Mouse (Mus musculus): ENCODE results near the gene P4hb. TPM values are rescaled to one million over a fixed set of nuclear protein-coding genes. Genes with fewer than 3 reads are reported as not detected.
"Not testable (repeated sequence)": the region's sequence is repeated elsewhere in the genome, so short reads cannot be mapped to it uniquely, and the experiment has no call there.

Gene P4hb
- polyA plus RNA-seq, 1 experiment from 2014 or later = 437 TPM

DNA sequence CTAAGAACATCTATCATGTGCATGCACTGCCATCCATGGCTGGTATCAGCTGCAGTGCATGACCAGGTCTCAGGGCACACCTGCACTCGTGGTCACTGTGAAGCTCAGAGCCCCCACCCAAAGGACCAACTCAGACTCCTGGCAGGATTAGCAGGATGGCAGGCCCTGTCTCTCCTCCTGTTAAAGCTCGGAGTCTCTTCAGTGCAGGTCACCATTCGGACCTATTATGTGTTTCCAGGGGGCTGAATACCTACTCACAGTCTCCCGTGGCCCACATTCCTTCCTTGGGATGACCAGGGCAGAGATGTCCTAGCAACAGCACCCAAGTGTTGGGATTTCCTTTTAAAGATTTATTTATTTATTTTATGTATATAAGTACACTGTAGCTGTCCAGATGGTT, 55.9 kb downstream of the P4hb start:
- Histone ChIP-seq H3K27me3 (ENCODE audit: control insufficient read depth, insufficient read depth, low read length) (no peaks in the 10 kb centered on the region), H3K4me2 (ENCODE audit: low read depth, low read length) (no peak overlapping the region), H3K9ac (ENCODE audit: low read length) (no peak overlapping the region), H3K36me3 (ENCODE audit: control insufficient read depth, insufficient read depth) (no peaks in the 10 kb centered on the region), H3K4me1 (ENCODE audit: control insufficient read depth, insufficient read depth, low read length) (peaks cover 12% of the 10 kb centered on the region), H3K9me3 (replicated peaks; ENCODE audit: control insufficient read depth, low read length) (no peaks in the 10 kb centered on the region), H3K27ac (ENCODE audit: low read length) (no peak overlapping the region), H3K4me3 (ENCODE audit: low read length) (no peak overlapping the region)
- ATAC-seq (replicated peaks; ENCODE audit: extremely low read depth, insufficient read depth, low FRiP score) = no peak
- WGBS = 86% methylated on average over 4 of the region's 4 CpGs

DNA sequence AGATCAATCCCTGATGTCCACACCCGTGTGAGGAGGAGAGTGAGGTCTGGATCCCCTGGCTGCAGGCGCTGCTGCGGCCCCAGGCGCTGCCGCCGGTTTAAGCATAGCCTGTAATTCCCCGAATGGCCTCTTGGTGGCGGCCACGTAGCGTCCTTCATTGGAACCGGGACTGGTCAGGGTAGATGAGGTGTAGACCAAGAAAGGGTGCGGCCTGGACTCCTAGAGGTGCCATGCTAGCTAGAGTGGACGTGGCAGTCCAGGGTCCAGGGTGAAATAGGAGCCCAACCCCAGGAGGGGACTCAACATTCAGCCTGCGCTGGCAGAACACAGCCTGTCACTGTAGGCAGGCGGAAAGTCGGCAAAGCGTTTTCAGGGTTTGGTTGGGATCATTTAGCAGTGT, 57.4 kb downstream of the P4hb start:
- Histone ChIP-seq H3K4me2 (ENCODE audit: low read depth, low read length) (no peak overlapping the region), H3K4me3 (ENCODE audit: low read length) (no peak overlapping the region), H3K27me3 (ENCODE audit: control insufficient read depth, insufficient read depth, low read length) (no peaks in the 10 kb centered on the region), H3K4me1 (ENCODE audit: control insufficient read depth, insufficient read depth, low read length) (peaks cover 8% of the 10 kb centered on the region), H3K27ac (ENCODE audit: low read length) (no peak overlapping the region), H3K9me3 (replicated peaks; ENCODE audit: control insufficient read depth, low read length) (no peaks in the 10 kb centered on the region), H3K36me3 (ENCODE audit: control insufficient read depth, insufficient read depth) (no peaks in the 10 kb centered on the region), H3K9ac (ENCODE audit: low read length) (no peak overlapping the region)
- WGBS = 17% methylated on average over 17 of the region's 17 CpGs
- 0 out of 2 replicates have a peak, but pooled peaks have one; percentile 11 for ATAC-seq (replicated peaks; ENCODE audit: extremely low read depth, insufficient read depth, low FRiP score)

DNA sequence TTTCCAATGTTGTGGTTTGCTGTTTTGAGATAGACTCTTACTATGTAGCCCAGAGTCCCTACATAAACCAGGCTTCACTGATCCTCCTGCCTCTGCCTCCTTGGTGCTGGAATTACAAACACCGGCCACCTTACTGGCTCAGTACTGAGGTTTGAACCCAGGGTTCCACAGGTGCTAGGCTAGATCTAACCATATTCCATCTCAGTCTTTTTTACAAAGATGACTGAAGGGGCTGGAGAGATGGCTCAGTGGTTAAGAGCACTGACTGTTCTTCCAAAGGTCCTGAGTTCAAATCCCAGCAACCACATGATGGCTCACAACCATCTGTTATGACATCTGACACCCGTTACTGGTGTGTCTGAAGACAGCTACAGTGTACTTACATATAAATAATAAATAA, 58.8 kb downstream of the P4hb start:
- 85% methylated on average over 2 of the region's 2 CpGs for WGBS
- not testable (repeated sequence) for H3K9me3 ChIP-seq (replicated peaks; ENCODE audit: control insufficient read depth, low read length); H3K9ac ChIP-seq (ENCODE audit: low read length); ATAC-seq (replicated peaks; ENCODE audit: extremely low read depth, insufficient read depth, low FRiP score); H3K27ac ChIP-seq (ENCODE audit: low read length); H3K27me3 ChIP-seq (ENCODE audit: control insufficient read depth, insufficient read depth, low read length); H3K4me2 ChIP-seq (ENCODE audit: low read depth, low read length); H3K36me3 ChIP-seq (ENCODE audit: control insufficient read depth, insufficient read depth); H3K4me3 ChIP-seq (ENCODE audit: low read length); H3K4me1 ChIP-seq (ENCODE audit: control insufficient read depth, insufficient read depth, low read length)

DNA sequence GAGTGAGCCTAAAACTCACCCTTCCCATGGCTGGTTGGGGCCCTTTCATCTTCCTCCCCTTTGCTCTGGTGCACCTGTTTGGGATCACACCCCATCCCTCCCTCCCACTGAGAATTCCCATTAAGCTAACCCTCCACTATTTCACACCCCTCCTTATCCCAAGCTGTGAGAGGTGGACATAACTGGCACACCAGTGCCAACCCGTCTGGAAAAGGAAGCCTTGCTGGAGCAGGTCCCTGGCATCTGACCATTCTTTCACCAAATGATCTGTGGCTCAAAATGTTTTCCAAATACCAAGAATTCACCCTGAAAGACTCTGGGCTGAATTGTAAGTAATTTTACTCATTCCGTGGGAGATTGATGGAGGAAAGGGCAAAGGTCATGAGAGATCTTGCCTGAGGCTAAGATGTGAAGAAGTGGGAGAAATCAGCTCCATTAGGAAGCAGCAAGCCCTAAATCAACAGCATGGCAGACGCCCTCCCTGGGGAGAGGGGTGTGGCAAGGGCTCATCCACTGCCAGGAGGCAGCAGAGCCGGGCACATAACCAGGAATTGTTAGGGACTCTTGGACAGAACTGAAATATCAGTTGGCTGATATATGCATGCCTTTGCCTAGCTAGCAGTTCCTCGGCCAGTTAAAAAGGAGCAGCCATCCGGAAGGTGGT, 60.1 kb downstream of the P4hb start:
- ATAC-seq (replicated peaks; ENCODE audit: extremely low read depth, insufficient read depth, low FRiP score) = no peak
- H3K9ac ChIP-seq (ENCODE audit: low read length) = no peak overlapping the region
- H3K4me2 ChIP-seq (ENCODE audit: low read depth, low read length) = no peak overlapping the region
- no peaks in the 10 kb centered on the region for H3K36me3 ChIP-seq (ENCODE audit: control insufficient read depth, insufficient read depth)
- no peaks in the 10 kb centered on the region for H3K27me3 ChIP-seq (ENCODE audit: control insufficient read depth, insufficient read depth, low read length)
- H3K9me3 ChIP-seq (replicated peaks; ENCODE audit: control insufficient read depth, low read length) = no peaks in the 10 kb centered on the region
- no peak overlapping the region for H3K27ac ChIP-seq (ENCODE audit: low read length)
- 49% methylated on average over 6 of the region's 6 CpGs for WGBS
- H3K4me1 ChIP-seq (ENCODE audit: control insufficient read depth, insufficient read depth, low read length) = no peaks in the 10 kb centered on the region; the same call in 1 of the 2 replicates
- no peak overlapping the region for H3K4me3 ChIP-seq (ENCODE audit: low read length)

DNA sequence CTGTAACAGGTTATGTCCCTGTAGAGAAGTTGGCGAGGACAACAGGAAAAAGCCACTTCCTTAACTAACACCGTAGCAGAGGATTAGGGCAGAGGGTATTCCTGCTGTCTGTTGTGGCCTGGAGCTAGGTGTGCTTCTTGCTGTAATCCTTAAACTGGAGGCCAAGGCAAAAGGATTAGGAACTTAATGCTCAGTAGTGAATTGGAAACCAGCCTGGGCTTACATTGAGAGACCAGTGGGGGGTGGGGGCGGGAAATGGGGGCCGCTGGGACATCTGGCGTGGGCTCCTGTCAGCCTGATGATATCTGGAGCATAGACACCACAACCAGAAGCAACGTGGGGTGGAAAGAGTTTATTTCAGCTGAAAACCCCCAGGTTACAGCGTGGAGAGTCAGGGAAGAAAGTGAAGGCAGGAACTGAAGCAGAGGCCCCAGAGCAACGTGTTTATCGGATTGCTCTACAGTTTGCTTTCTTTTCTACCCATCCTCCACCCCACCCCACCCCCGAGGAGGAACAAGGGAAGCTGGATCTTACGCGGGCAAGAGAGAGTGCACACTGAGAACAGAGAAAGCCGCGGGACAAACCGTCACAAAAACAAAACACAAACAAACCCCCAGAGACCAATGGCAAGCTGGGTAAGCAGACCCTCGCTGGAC, 62.5 kb downstream of the P4hb start:
- no peaks in the 10 kb centered on the region for H3K27me3 ChIP-seq (ENCODE audit: control insufficient read depth, insufficient read depth, low read length)
- H3K9me3 ChIP-seq (replicated peaks; ENCODE audit: control insufficient read depth, low read length) = no peaks in the 10 kb centered on the region
- H3K27ac ChIP-seq (ENCODE audit: low read length) = peak overlapping the region; percentile 62
- 9% methylated on average over 16 of the region's 16 CpGs for WGBS
- peak overlapping the region; percentile 65 for H3K4me2 ChIP-seq (ENCODE audit: low read depth, low read length)
- H3K9ac ChIP-seq (ENCODE audit: low read length) = peak overlapping the region; percentile 57
- H3K4me3 ChIP-seq (ENCODE audit: low read length) = peak overlapping the region; percentile 39
- ATAC-seq (replicated peaks; ENCODE audit: extremely low read depth, insufficient read depth, low FRiP score) = no peak; the same call in 1 of the 2 replicates
- H3K36me3 ChIP-seq (ENCODE audit: control insufficient read depth, insufficient read depth) = no peaks in the 10 kb centered on the region
- H3K4me1 ChIP-seq (ENCODE audit: control insufficient read depth, insufficient read depth, low read length) = no peaks in the 10 kb centered on the region

Other genes starting within 250 kb of the P4hb start
- gene Actg1, start 224.7 kb downstream of the P4hb start, polyA plus RNA-seq (2015; fragmentation: Nextera tagmentation; extraction: Ambion mirVana) = 1,134 and 1,179 TPM in 2 replicates
- 0.71 and 0.91 TPM in 2 replicates for gene Fscn2, start 211.7 kb downstream of the P4hb start, polyA plus RNA-seq (2015; fragmentation: Nextera tagmentation; extraction: Ambion mirVana)
- gene Faap100, start 194.5 kb downstream of the P4hb start, polyA plus RNA-seq (2015; fragmentation: Nextera tagmentation; extraction: Ambion mirVana) = 28.8 and 37.3 TPM in 2 replicates
- 26.7 and 27.7 TPM in 2 replicates for gene Nploc4, start 135.5 kb downstream of the P4hb start, polyA plus RNA-seq (2015; fragmentation: Nextera tagmentation; extraction: Ambion mirVana)
- 0.09 TPM in 1 of 2 replicates, not detected in the other for gene Tspan10, start 130.6 kb downstream of the P4hb start, polyA plus RNA-seq (2015; fragmentation: Nextera tagmentation; extraction: Ambion mirVana)
- 0.28 and 0.29 TPM in 2 replicates for gene Pde6g, start 119.8 kb downstream of the P4hb start, polyA plus RNA-seq (2015; fragmentation: Nextera tagmentation; extraction: Ambion mirVana)
- 23.2 and 23.5 TPM in 2 replicates for gene Oxld1, start 115.2 kb downstream of the P4hb start, polyA plus RNA-seq (2015; fragmentation: Nextera tagmentation; extraction: Ambion mirVana)
- 25.4 and 27.4 TPM in 2 replicates for gene Ccdc137, start 115.1 kb downstream of the P4hb start, polyA plus RNA-seq (2015; fragmentation: Nextera tagmentation; extraction: Ambion mirVana)
- 33.6 and 34.2 TPM in 2 replicates for gene Arl16, start 105.6 kb downstream of the P4hb start, polyA plus RNA-seq (2015; fragmentation: Nextera tagmentation; extraction: Ambion mirVana)
- 247 and 252 TPM in 2 replicates for gene Mrpl12, start 88.6 kb downstream of the P4hb start, polyA plus RNA-seq (2015; fragmentation: Nextera tagmentation; extraction: Ambion mirVana)
- 39.6 and 43.9 TPM in 2 replicates for gene Slc25a10, start 81.4 kb downstream of the P4hb start, polyA plus RNA-seq (2015; fragmentation: Nextera tagmentation; extraction: Ambion mirVana)
- gene Gcgr, start 42.6 kb downstream of the P4hb start, polyA plus RNA-seq (2015; fragmentation: Nextera tagmentation; extraction: Ambion mirVana) = 1.4 and 2.7 TPM in 2 replicates
- 134 and 139 TPM in 2 replicates for gene Mcrip1, start 23.5 kb downstream of the P4hb start, polyA plus RNA-seq (2015; fragmentation: Nextera tagmentation; extraction: Ambion mirVana)
- gene Ppp1r27, start 22.1 kb downstream of the P4hb start, polyA plus RNA-seq (2015; fragmentation: Nextera tagmentation; extraction: Ambion mirVana) = 3.3 and 8.5 TPM in 2 replicates
- gene Arhgdia, start 8.4 kb upstream of the P4hb start, polyA plus RNA-seq (2015; fragmentation: Nextera tagmentation; extraction: Ambion mirVana) = 435 and 439 TPM in 2 replicates
- 223 and 229 TPM in 2 replicates for gene Alyref, start 25.1 kb upstream of the P4hb start, polyA plus RNA-seq (2015; fragmentation: Nextera tagmentation; extraction: Ambion mirVana)
- gene Anapc11, start 25.2 kb upstream of the P4hb start, polyA plus RNA-seq (2015; fragmentation: Nextera tagmentation; extraction: Ambion mirVana) = 179 and 193 TPM in 2 replicates
- gene Npb, start 35.2 kb upstream of the P4hb start, polyA plus RNA-seq (2015; fragmentation: Nextera tagmentation; extraction: Ambion mirVana) = 13.6 and 15.5 TPM in 2 replicates
- gene Pcyt2, start 44.7 kb upstream of the P4hb start, polyA plus RNA-seq (2015; fragmentation: Nextera tagmentation; extraction: Ambion mirVana) = 109 and 117 TPM in 2 replicates
- 21.1 and 28.1 TPM in 2 replicates for gene Sirt7, start 52.0 kb upstream of the P4hb start, polyA plus RNA-seq (2015; fragmentation: Nextera tagmentation; extraction: Ambion mirVana)
- gene Mafg, start 60.3 kb upstream of the P4hb start, polyA plus RNA-seq (2015; fragmentation: Nextera tagmentation; extraction: Ambion mirVana) = 14.7 and 19.1 TPM in 2 replicates
- gene Pycr1, start 70.5 kb upstream of the P4hb start, polyA plus RNA-seq (2015; fragmentation: Nextera tagmentation; extraction: Ambion mirVana) = 15.2 and 18.5 TPM in 2 replicates
- 17.0 and 19.5 TPM in 2 replicates for gene Myadml2, start 74.9 kb upstream of the P4hb start, polyA plus RNA-seq (2015; fragmentation: Nextera tagmentation; extraction: Ambion mirVana)
- gene Notum, start 87.9 kb upstream of the P4hb start, polyA plus RNA-seq (2015; fragmentation: Nextera tagmentation; extraction: Ambion mirVana) = 0.20 and 1.00 TPM in 2 replicates
- gene Aspscr1, start 99.7 kb upstream of the P4hb start, polyA plus RNA-seq (2015; fragmentation: Nextera tagmentation; extraction: Ambion mirVana) = 105 and 109 TPM in 2 replicates
- 107 and 112 TPM in 2 replicates for gene Cenpx, start 140.5 kb upstream of the P4hb start, polyA plus RNA-seq (2015; fragmentation: Nextera tagmentation; extraction: Ambion mirVana)
- gene Lrrc45, start 140.7 kb upstream of the P4hb start, polyA plus RNA-seq (2015; fragmentation: Nextera tagmentation; extraction: Ambion mirVana) = 34.1 and 34.8 TPM in 2 replicates
- gene Rac3, start 148.2 kb upstream of the P4hb start, polyA plus RNA-seq (2015; fragmentation: Nextera tagmentation; extraction: Ambion mirVana) = 8.7 and 10.6 TPM in 2 replicates
- gene Dcxr, start 154.0 kb upstream of the P4hb start, polyA plus RNA-seq (2015; fragmentation: Nextera tagmentation; extraction: Ambion mirVana) = 15.3 and 17.1 TPM in 2 replicates
- 54.8 and 59.4 TPM in 2 replicates for gene Cbr2, start 158.9 kb upstream of the P4hb start, polyA plus RNA-seq (2015; fragmentation: Nextera tagmentation; extraction: Ambion mirVana)
- gene Hmga1b, start 189.5 kb upstream of the P4hb start, polyA plus RNA-seq (2015; fragmentation: Nextera tagmentation; extraction: Ambion mirVana) = 1.3 and 6.9 TPM in 2 replicates
- gene Rfng, start 211.0 kb upstream of the P4hb start, polyA plus RNA-seq (2015; fragmentation: Nextera tagmentation; extraction: Ambion mirVana) = 27.8 and 28.4 TPM in 2 replicates
- 124 and 135 TPM in 2 replicates for gene Gps1, start 211.0 kb upstream of the P4hb start, polyA plus RNA-seq (2015; fragmentation: Nextera tagmentation; extraction: Ambion mirVana)
- 44.7 and 49.7 TPM in 2 replicates for gene Dus1l, start 223.2 kb upstream of the P4hb start, polyA plus RNA-seq (2015; fragmentation: Nextera tagmentation; extraction: Ambion mirVana)